Mouse (Mus musculus) hindbrain, embryonic 12.5 days (tissue): ENCODE data around the gene Olfr849. TPM values are rescaled to one million over a fixed set of nuclear protein-coding genes. Genes with fewer than 3 reads are reported as not detected.

Experiments
- ATAC-seq: fragments of 200-750 bp; cut with Nextera tagmentation; 2 replicates; pipeline ENCODE4 v1.8.0; 2017; ENCODE audit warnings: moderate TSS enrichment; ENCODE audit not compliant: low FRiP score
- H3K27ac ChIP-seq: fragments of 300-500 bp; sonication (generic); 2 replicates; pipeline ENCODE4 v1.5.1; 2016; ENCODE audit warnings: mild to moderate bottlenecking
- H3K27me3 ChIP-seq: fragments of 300-500 bp; sonication (generic); 2 replicates; pipeline ENCODE4 v1.6.1; 2016; ENCODE audit warnings: mild to moderate bottlenecking
- H3K36me3 ChIP-seq: fragments of 300-500 bp; sonication (generic); 2 replicates; pipeline ENCODE4 v1.6.1; 2016; ENCODE audit warnings: mild to moderate bottlenecking
- H3K4me1 ChIP-seq: fragments of 300-500 bp; sonication (generic); 2 replicates; pipeline ENCODE4 v1.6.1; 2016
- H3K4me2 ChIP-seq: fragments of 300-500 bp; sonication (generic); replicated peaks from 2 replicates; pipeline ENCODE4 v1.6.1; 2016; ENCODE audit warnings: mild to moderate bottlenecking
- H3K4me3 ChIP-seq: fragments of 300-500 bp; sonication (generic); 2 replicates; pipeline ENCODE4 v1.5.1; 2016; ENCODE audit warnings: mild to moderate bottlenecking
- H3K9ac ChIP-seq: fragments of 300-500 bp; sonication (generic); 2 replicates; pipeline ENCODE4 v1.6.1; 2016; ENCODE audit warnings: mild to moderate bottlenecking, moderate library complexity
- H3K9me3 ChIP-seq: fragments of 300-500 bp; sonication (generic); replicated peaks from 2 replicates; pipeline ENCODE4 v1.6.1; 2016; ENCODE audit warnings: mild to moderate bottlenecking
- WGBS: fragments of 180-500 bp; shearing (Covaris S2); methylation state at CpG from one replicate; pipeline ENCODE4 v1.1.7; 2016; 5-methylcytosine and 5-hydroxymethylcytosine counted together
- polyA plus RNA-seq: library from polyadenylated mRNA; unstranded; fragments of >200 nt; fragmentation: Nextera tagmentation; extraction: Ambion mirVana; gene quantifications from 2 replicates; pipeline ENCODE4 v1.2.1, GENCODE M21; 2016

Gene Olfr849
- polyA plus RNA-seq: not detected in 2 replicates

DNA sequence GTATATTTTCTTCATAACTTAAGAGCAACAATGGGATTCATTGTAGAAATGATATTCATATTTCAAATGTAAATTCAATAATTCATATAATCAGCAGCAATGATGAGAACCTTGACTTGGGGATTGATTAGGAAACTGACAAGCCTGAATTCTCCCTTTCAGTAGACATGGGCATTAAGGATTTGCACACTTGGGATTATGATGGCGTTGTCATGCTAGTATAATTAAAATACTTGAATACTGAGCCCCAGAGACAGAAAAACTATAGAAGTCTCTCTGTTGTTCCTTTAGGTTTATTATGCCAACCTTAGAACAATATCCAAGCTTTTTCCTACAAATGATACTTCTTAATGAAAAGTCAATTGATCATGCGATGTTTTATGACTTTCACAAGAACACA, at the start of gene Olfr849:
Gene Olfr849, plus strand, starts transcription at position 301 of the 400 bp plus-strand sequence.
- 85% methylated on average over 2 of the region's 2 CpGs for WGBS
- Histone ChIP-seq H3K9me3 (peaks cover 37% of the 10 kb centered on the region), H3K4me3 (no peak within 1 kb of the TSS), H3K4me1 (no peaks in the 10 kb centered on the region), H3K9ac (no peak within 1 kb of the TSS), H3K27me3 (no peaks in the 10 kb centered on the region), H3K36me3 (no peaks in the 10 kb centered on the region), H3K4me2 (no peak within 1 kb of the TSS), H3K27ac (no peak within 1 kb of the TSS)
- ATAC-seq: no peak

- no peak for ATAC-seq
- no peak within 1 kb of the TSS for H3K4me3 ChIP-seq
- no peaks in the 10 kb centered on the region for H3K36me3 ChIP-seq
Measured at GRCm38 (mm10) chr9:19478148-19478547, 38.1 kb downstream of the Olfr849 start, which contains the start of gene Olfr850. TSS of gene Olfr850 (minus strand) at chr9:19478248.

GRCm38 (mm10) chr9:19492995-19493394, 52.9 kb downstream of the Olfr849 start, which contains the start of gene Olfr851:
TSS of gene Olfr851 (plus strand) at chr9:19493295.
- Histone ChIP-seq H3K36me3 (no peaks in the 10 kb centered on the region), H3K4me3 (no peak within 1 kb of the TSS), H3K4me2 (no peak within 1 kb of the TSS), H3K4me1 (no peaks in the 10 kb centered on the region), H3K9me3 (peaks cover 13% of the 10 kb centered on the region; the same call in 1 of the 2 replicates), H3K27me3 (no peaks in the 10 kb centered on the region), H3K9ac (no peak within 1 kb of the TSS), H3K27ac (no peak within 1 kb of the TSS)
- no peak for ATAC-seq

More at GRCm38 (mm10) chr9:19478148-19478547, 38.1 kb downstream of the Olfr849 start, which contains the start of gene Olfr850:
- Histone ChIP-seq H3K4me2 (no peak within 1 kb of the TSS), H3K4me1 (no peaks in the 10 kb centered on the region), H3K27me3 (no peaks in the 10 kb centered on the region), H3K9ac (no peak within 1 kb of the TSS), H3K9me3 (peaks cover 4% of the 10 kb centered on the region), H3K27ac (no peak within 1 kb of the TSS)

Other genes with a start within 250 kb of the Olfr849 start
- gene Olfr843, start 188.3 kb upstream of the Olfr849 start, polyA plus RNA-seq: not detected in 2 replicates
- gene Olfr844, start 123.9 kb upstream of the Olfr849 start, polyA plus RNA-seq: not detected in 2 replicates
- gene Olfr845, start 103.8 kb upstream of the Olfr849 start, polyA plus RNA-seq: not detected in 2 replicates
- not detected in 2 replicates for gene Olfr846, start 76.3 kb upstream of the Olfr849 start, polyA plus RNA-seq
- not detected in 2 replicates for gene Olfr847, start 61.6 kb upstream of the Olfr849 start, polyA plus RNA-seq
- not detected in 2 replicates for gene Olfr850, start 38.0 kb downstream of the Olfr849 start, polyA plus RNA-seq
- not detected in 2 replicates for gene Olfr851, start 53.0 kb downstream of the Olfr849 start, polyA plus RNA-seq
- gene Olfr853, start 100.8 kb downstream of the Olfr849 start, polyA plus RNA-seq: not detected in 2 replicates
- gene Olfr854, start 127.1 kb downstream of the Olfr849 start, polyA plus RNA-seq: not detected in 2 replicates
- gene Olfr855, start 142.4 kb downstream of the Olfr849 start, polyA plus RNA-seq: not detected in 2 replicates
- gene Zfp317, start 181.8 kb downstream of the Olfr849 start, polyA plus RNA-seq: 40.0 and 41.0 TPM in 2 replicates